Mouse (Mus musculus) gastrocnemius, adult 8-10 months (tissue): ENCODE results near the gene Strn. TPM values are rescaled to one million over a fixed set of nuclear protein-coding genes. Genes with fewer than 3 reads are reported as not detected.
"Not testable (repeated sequence)": the region's sequence is repeated elsewhere in the genome, so short reads cannot be mapped to it uniquely, and the experiment has no call there.

Source experiments
- DNase-seq, 2 experiments: peaks; one replicate each; pipeline ENCODE4 v3.0.0; 2022; ENCODE audit warnings: low spot score in 2 of 2
- total RNA-seq, 4 experiments: library from RNA; stranded (reverse); gene quantifications; 2 replicates each; pipeline ENCODE4 v1.2.4; 2022

The Strn gene
- total RNA-seq, 4 experiments from 2014 or later = 5.2 to 6.1 (median 5.3) TPM

DNA sequence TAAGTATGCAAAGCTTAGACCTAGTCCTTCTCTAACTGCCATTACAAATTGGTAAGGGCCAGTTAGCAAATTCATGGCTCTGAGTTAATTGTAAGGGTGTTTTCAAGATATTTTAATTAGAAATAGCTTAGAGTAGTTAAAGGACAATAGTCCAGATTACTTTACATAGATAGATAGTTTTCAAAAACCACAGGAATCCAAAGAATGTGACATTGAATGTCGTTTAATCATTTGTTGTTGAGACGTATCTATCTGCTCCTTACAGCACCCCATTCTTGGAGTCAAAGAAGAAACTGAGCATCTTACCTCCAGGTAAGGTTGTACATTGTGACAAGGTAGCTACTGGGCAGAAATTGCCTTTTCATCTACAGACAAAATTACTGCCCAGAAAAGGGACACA lies 26.7 kb downstream of the Strn start:
- no peak for DNase-seq

DNA sequence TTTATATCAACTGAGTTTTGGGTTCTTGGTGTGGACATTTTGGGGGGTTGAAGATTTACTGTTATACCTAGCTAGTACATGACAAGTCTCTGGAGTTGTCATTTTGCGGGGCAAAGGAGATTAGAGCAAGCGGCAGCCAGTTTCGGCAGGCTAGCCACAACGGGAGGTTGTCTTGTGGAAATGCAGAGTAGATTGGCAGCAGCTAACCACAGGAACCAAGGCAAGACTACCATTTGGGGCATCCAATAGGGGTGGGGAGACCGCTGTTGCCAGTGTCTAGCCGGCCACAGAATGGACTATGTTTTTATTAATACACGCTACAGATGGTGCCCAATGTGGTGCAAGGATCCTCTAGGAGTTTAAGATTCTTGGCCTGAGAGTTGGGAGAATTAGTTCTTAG lies 28.6 kb downstream of the Strn start:
- DNase-seq = no peak

GRCm38 (mm10) chr17:78702988-78703387 lies 34.0 kb downstream of the Strn start:
- DNase-seq = no peak

DNA sequence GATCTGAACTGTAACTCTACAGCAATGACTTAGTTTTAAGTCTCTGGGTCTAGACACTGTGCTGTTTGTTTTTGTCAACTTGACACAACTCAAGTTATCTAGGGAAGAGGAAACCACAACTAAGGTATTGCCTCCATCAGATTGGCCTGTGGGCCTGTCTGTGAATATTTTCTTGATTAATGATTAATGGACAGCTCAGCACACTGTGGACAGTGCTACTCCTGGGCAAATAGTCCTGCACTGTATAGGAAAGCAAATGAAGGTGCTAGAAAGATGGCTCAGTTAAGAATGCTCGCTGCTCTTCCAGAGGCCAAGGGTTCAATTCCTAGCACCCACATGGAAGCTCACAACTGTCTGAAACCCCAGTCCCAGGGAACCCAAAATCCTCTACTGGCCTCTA lies 38.0 kb downstream of the Strn start:
- DNase-seq = no peak

GRCm38 (mm10) chr17:78697462-78697861 lies 39.5 kb downstream of the Strn start:
- DNase-seq = no peak

GRCm38 (mm10) chr17:78696922-78697321 lies 40.1 kb downstream of the Strn start:
- DNase-seq = no peak

DNA sequence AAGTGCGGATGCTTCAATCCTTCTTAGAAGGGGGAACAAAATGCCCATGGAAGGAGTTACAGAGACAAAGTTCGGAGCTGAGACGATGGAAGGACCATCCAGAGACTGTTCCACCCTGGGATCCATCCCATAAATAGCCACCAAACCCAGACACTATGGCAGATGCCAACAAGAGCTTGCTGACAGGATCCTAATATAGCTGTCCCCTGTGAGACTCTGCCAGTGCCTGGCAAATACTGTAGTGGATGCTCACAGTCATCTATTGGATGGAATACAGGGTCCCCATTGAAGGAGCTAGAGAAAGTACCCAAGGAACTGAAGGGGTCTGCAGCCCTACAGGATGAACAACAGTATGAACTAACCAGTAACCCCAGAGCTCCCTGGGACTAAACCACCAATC lies 47.8 kb downstream of the Strn start:
- not testable (repeated sequence) for DNase-seq

- DNase-seq = no peak
Measured at GRCm38 (mm10) chr17:78687971-78688370, 49.0 kb downstream of the Strn start.

DNA sequence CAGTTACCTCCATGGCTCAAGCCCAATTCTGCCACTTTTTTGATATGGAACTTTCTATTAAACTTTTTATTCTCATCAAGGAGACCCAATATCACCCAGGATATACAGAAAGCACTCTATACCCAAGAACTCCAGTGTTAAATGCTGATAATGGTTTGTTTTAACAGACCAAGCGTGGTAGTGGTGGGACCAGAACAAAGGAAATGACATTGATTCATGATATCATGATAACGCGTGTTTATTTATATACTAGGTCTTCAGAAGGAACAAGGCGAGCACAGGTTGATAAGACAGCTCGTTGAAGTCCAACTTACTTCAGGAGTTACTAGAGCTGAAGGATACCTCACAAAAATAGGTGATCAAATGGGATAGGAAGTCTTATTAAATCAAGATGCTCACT lies 52.0 kb downstream of the Strn start:
- no peak for DNase-seq

- no peak for DNase-seq
Measured at GRCm38 (mm10) chr17:78682351-78682750, 54.6 kb downstream of the Strn start.

DNA sequence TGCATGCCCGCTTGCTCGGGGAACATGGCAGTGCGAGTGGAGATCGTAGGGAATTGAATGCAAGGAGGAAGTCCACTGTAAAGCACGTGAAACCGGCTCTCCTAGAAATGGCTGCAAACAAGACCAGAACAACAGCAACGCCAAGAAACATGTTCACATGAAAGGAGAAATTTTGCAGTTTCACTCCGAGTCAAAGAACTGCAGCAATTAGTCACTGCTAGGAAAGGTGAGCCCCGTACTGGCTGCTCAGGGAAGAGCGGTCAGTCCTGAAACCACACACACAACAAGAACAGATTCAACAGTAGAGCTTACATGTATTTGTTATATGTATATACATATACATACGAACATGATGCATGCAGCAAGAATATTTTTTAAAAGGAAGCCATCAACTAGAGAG lies 57.5 kb downstream of the Strn start:
- DNase-seq = no peak

- DNase-seq = no peak
Measured at GRCm38 (mm10) chr17:78676813-78677212, 60.2 kb downstream of the Strn start.

- no peak for DNase-seq
Measured at GRCm38 (mm10) chr17:78664962-78665545, 71.9 kb downstream of the Strn start.

GRCm38 (mm10) chr17:78654841-78655240 lies 82.2 kb downstream of the Strn start:
- no peak for DNase-seq

DNA sequence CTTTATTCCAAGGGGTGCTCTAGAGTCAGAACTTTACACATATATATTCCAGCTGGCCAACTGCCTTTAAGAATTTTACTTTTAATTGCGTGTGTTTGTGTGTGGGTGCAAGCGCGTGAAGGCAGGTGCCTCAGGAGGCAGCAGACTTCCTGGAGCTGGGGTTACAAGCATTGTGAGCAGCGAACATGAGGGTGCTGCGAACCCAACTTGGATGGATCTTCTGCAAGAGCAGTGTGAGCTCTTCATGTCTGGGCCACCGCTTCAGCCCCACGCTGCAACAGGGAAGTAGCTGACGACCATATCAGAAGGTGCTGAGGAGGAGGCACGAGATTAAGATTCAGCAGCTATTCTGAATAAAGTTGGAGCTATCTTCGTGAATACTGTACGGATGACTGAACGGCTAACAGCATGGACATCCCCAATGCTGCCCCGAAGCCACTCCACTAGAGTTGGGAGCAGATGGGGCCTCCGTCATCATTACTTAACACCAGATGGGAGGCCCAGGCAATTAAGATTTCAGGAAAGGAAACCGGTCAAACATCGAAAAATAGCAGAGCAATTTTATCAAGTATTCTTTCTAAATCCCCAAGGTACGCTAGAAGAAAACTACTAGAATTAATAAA lies 93.0 kb downstream of the Strn start:
- DNase-seq = no peak

DNA sequence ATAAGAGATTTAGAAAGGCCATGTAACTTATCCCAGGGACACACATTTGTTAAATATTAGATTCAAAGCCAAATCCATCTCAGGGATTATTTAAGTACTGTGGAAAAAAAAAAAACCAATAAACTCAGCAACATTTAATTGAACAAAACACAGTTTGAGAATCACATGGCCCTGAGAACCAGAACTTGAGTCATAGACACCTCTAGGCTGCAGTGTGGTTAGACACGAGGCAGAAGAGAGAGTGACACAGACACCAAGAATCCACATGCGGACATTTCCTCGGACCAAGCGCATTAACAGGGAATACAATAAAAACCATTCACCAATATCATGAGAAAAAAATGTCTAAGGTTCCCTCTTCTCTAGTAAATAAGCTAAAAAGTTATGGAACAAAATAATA lies 94.7 kb downstream of the Strn start:
- no peak for DNase-seq

DNA sequence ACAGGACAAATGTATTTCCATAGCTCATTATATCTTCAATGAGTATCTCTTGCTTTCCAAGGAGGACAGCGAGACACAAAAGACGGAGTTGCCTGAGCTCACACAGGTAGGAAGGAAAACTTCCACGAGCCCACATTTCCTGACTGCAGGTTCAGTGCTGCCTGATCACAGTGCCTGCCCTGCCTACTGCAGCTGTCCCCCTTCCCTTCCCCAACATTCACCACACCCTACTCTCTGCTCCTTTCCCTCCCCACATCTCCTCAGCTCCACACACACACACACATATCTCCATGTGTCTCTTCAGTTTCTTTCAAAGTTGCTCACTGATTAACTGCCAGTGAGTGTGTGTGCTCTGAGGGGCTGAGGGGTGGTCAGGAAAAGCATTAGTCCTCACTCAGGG lies 96.6 kb downstream of the Strn start:
- no peak for DNase-seq

DNA sequence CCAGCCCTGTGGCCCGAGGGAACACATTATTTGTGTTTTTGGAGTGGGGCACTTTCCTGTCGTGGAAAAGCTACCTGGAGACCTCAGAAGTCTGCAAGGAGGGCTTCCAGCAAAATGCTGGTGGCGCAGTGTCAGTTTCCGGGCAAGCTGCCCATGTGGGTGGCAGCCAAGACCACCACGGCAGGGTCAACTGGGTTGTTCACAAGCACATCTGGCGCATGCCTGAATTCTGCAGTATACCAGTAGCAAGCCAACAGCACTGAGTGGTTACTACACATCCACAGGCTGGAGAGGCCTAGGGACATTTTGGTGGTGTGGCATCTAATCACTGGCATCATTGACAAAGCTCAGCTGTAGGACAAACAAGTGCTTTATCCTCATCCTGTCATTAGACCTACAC lies 97.9 kb downstream of the Strn start:
- DNase-seq = no peak

GRCm38 (mm10) chr17:78637140-78637539 lies 99.9 kb downstream of the Strn start:
- no peak for DNase-seq

GRCm38 (mm10) chr17:78635616-78636015 lies 101.4 kb downstream of the Strn start:
- no peak for DNase-seq

DNA sequence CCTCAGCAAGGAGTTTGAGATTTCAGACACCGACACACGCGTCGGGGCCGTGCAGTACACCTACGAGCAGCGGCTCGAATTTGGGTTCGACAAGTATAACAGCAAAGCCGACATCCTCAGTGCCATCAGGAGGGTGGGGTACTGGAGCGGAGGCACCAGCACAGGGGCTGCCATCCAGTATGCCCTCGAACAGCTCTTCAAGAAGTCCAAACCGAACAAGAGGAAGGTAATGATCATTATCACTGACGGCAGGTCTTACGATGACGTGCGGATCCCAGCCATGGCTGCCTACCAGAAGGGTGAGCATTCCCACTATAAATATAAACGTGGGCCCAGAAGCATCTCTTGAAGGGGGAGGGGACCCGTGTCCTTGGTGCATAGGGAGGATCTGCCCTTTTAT lies 112.1 kb downstream of the Strn start:
- no peak for DNase-seq

GRCm38 (mm10) chr17:78621863-78622262 lies 115.1 kb downstream of the Strn start:
- DNase-seq = no peak

GRCm38 (mm10) chr17:78620740-78621139 lies 116.3 kb downstream of the Strn start:
- DNase-seq = no peak

- DNase-seq = no peak
Measured at GRCm38 (mm10) chr17:78619981-78620380, 117.0 kb downstream of the Strn start.
